Mouse (Mus musculus): ENCODE results near the gene Slc25a38.
A peak's percentile ranks its signal among the peaks of the same experiment; 100 is the strongest.

Slc25a38 gene

DNA sequence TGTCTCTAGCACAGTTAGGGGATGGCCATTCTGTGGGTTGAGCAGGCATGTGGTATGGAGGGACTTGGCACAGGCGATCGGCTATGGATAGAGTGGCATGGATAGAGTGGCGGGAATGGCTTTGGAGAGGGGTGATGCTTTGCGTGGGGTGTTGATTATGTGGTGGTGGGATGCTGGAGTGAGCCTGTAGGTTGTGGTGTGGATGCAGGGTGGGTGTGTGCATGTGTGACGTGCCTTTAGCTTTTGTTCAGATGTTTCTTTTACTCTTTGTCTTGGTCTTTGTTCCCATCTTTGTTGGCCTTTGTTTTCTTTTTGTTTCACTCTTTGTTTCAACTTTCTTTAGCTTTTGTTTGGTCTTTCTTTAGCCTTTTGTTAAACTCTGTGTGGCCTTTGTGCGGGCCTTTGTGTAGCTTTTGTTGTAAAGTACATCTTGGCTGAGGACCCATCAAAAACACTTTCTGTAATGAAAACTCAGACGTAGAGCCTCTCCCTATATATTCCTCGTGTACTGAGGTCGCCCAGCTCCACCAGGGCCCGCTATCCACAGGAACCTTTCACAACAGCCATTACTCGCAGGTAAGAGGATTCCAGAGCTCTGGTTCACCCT is 39.2 kb downstream of the Slc25a38 start, which contains the start of gene Mobp:
Gene Mobp, plus strand, starts transcription at position 486 of the 607 bp plus-strand sequence.
- DNase-seq (ENCODE audit: low spot score) = no peak

DNA sequence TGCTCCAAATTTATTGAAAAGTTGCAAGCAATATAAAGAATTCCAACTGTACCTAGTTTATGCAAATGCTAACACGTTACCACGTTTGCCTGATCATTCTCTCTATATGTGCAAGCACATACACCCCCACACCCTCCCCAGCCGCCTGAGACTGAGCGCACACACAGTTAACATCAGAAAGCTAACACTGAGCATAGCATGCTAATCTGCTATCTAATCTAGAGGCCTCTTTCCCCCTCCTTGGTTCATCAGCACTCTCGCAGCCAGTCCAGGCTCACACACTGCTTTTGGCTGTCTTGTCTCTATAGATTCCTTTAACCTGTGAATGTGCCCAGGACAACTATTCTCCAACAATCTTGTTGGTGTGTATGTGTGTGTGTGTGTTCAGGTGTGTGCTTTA is 41.0 kb downstream of the Slc25a38 start:
- DNase-seq (ENCODE audit: low spot score) = no peak

DNA sequence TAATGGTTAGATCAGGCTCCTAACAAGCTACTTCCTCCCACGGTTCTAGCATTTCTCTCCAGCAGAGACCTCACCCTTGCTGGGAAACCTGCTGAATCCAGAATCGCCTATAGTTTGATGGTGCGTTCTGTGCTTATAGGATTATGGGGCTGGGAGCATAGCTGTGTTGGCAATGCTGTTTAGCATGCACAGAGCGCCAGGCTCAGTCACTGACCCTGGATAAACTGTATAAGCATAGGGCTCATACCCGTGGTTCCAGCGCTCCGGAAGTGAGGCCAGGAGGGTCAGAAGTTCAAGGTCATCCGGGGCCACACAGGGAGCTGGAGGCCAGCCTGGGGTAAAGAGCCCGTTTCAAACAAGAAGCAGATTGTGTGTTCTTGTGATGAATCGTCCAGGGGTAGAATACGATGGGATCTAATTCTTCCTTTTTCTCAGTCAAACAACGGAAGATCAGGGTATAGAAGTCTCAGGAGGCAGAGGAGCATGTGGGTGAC is 41.8 kb downstream of the Slc25a38 start:
- DNase-seq (ENCODE audit: low spot score) = no peak

DNA sequence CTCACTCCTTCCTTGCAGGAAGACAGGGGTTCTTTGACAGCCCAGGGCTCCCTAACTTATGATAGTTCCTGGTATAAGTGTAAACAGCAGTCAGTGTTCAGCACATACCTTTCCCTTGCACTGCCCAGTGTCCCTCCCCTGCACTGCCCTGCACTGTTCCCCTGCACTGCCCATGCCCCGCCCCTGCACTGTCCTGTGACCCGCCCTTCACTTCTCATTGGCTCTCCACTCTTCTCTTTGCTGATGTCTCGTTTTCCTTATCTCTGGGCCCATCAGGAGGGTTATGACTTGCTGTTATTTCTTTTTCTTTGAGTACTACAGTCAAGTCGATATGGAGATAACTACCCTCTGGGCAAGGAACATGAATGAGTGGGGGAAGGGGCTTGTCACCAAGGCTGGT is 47.9 kb downstream of the Slc25a38 start:
- DNase-seq (ENCODE audit: low spot score) = no peak

DNA sequence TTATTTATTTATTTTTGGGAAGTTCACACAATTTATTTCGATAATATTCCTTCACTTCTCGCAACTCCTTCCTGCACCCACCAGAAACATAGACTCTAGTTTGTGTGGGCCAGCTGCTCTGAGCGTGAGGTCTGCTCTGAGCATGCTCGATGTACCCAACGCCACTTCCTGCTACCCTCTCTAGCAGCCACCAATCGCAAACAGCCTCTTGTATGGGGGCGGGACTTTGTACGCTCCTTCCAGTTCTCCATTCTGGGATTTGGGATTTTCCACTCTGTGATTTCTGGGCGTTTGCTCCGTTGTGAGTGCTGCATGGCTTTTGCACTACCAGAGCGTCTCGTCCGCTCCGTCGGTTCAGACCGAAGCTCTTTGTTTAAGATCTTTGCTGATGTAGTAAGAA is 53.7 kb downstream of the Slc25a38 start:
- no peak for DNase-seq (ENCODE audit: low spot score)

DNA sequence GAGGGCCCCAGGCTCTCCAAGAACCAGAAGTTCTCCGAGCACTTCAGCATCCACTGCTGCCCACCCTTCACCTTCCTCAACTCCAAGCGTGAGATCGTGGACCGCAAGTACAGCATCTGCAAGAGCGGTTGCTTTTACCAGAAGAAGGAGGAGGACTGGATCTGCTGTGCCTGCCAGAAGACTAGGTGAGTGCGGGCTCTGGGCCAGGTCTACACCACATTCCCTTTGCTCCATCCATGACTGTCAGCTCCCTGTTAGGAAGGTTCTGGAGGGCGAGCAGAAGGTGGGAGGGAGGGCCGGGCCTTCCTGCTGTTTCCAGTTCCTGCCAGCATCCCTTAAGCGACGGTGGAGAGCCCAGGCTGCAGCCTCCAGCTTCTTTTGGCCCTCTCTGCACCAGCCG is 57.7 kb downstream of the Slc25a38 start:
- no peak for DNase-seq (ENCODE audit: low spot score)

DNA sequence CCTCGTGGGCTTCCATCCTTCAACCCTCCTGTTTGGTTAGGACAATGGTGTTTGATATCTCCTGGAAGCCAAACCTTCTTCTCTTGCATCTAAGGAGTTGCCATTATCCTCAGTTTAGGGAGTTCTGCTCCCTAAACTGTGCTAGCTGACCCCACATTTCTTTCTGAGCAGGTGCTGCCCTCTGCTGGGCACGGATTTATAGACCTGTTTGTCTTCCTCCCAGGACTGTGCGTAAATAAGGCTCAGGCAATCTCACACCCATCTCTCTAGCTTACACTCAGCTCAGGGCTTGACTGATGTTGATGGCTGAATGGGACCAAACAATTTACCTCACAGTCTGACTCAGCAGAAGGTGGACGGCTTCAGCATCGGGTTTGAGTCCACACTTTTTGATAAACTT is 61.1 kb downstream of the Slc25a38 start:
- DNase-seq (ENCODE audit: low spot score) = peak; percentile 67
